Comparison of ENCODE assay signal across 20 mouse cellular contexts in the genomic region with DNA sequence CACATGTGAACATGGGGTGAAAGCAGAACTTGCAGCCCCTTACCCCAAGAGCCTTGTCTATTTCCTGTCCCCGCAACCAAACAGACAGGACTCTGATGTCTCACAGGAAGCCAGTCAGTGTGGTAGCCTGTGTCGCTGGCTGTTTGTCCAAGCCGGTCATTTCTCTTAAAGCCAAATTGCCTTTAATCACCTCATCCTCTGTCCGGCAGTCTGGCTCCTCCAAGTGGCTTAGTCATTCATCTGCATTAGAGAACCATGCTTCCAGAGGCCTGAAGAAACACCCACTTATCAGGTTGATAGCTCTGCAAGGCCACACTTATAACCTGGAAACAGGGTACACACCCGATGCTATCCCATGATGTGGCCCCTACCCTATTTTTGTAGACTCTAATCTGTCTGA. TPM values are rescaled to one million over a fixed set of nuclear protein-coding genes. Genes with fewer than 3 reads are reported as not detected.
A peak's percentile ranks its signal among the peaks of the same experiment; 100 is the strongest.
DNase-seq lines count a peak whose midpoint lies in the region; ATAC-seq and TF ChIP-seq lines count a peak whose summit lies in the region.
"Had no signal": no experiment of that assay in that cellular context is flagged by ENCODE, and none has a peak within 500 bp of the region (broad histone marks: within the 10 kb centered on the region; RNA-seq: fewer than 3 reads in every experiment).

No protein-coding gene starts in this region.

- ATAC-seq in forebrain, postnatal 0 days, result no peak
- ATAC-seq in forebrain, embryonic 13.5 days, result no peak
- ATAC-seq in kidney, postnatal 0 days (replicated peaks; ENCODE audit: low FRiP score, low read depth), result no peak
- ATAC-seq in midbrain, postnatal 0 days (ENCODE audit: low FRiP score), result no peak
- ATAC-seq in midbrain, embryonic 11.5 days (ENCODE audit: low FRiP score), result no peak
- no peak for ATAC-seq in stomach, postnatal 0 days (ENCODE audit: low FRiP score, low TSS enrichment)
- ATAC-seq: forebrain, embryonic 14.5 days; hindbrain, embryonic 16.5 days had no signal

- no peaks in the 10 kb centered on the region for H3K9me3 ChIP-seq in forebrain, postnatal 0 days (ENCODE audit: low read length)
- no peaks in the 10 kb centered on the region; the same call in 1 of the 2 replicates for H3K9me3 ChIP-seq in forebrain, embryonic 13.5 days (replicated peaks)
- no peaks in the 10 kb centered on the region for H3K9me3 ChIP-seq in kidney, postnatal 0 days (replicated peaks; ENCODE audit: low read length)
- no peaks in the 10 kb centered on the region for H3K9me3 ChIP-seq in midbrain, postnatal 0 days (ENCODE audit: low read length)
- no peaks in the 10 kb centered on the region for H3K9me3 ChIP-seq in midbrain, embryonic 11.5 days (ENCODE audit: control insufficient read depth, low read length)
- H3K9me3 ChIP-seq in stomach, postnatal 0 days (ENCODE audit: control insufficient read depth, low read length), result no peaks in the 10 kb centered on the region
- H3K9me3 ChIP-seq: embryonic facial prominence, embryonic 10.5 days; heart, embryonic 10.5 days had no signal

- peak; percentile 17; the same call in 1 of the 2 replicates for TF ChIP-seq CTCF in forebrain, postnatal 0 days (IDR thresholded peaks at IDR 0.05; ENCODE audit: low read depth)
- peak; percentile 55; the same call in 1 of the 2 replicates for TF ChIP-seq CTCF in kidney, postnatal 0 days (IDR thresholded peaks at IDR 0.05; ENCODE audit: low read depth)
- TF ChIP-seq CTCF in midbrain, postnatal 0 days (IDR thresholded peaks at IDR 0.05), result peak; percentile 51
- peak; percentile 45 for TF ChIP-seq CTCF in stomach, postnatal 0 days (IDR thresholded peaks at IDR 0.05; ENCODE audit: low read depth)

- H3K9ac ChIP-seq in forebrain, postnatal 0 days, result no peak overlapping the region
- no peak overlapping the region for H3K9ac ChIP-seq in forebrain, embryonic 13.5 days
- no peak overlapping the region for H3K9ac ChIP-seq in kidney, postnatal 0 days (ENCODE audit: low read depth, low read length)
- no peak overlapping the region for H3K9ac ChIP-seq in midbrain, postnatal 0 days (replicated peaks; ENCODE audit: low read length, poor library complexity, severe bottlenecking)
- H3K9ac ChIP-seq in midbrain, embryonic 11.5 days (ENCODE audit: low read length), result no peak overlapping the region
- no peak overlapping the region for H3K9ac ChIP-seq in stomach, postnatal 0 days (ENCODE audit: low read length)

- H3K4me1 ChIP-seq in forebrain, postnatal 0 days (ENCODE audit: insufficient read depth), result no peaks in the 10 kb centered on the region
- H3K4me1 ChIP-seq in forebrain, embryonic 13.5 days, result peaks cover 7% of the 10 kb centered on the region
- no peaks in the 10 kb centered on the region for H3K4me1 ChIP-seq in kidney, postnatal 0 days (replicated peaks; ENCODE audit: insufficient read depth, low read length)
- no peaks in the 10 kb centered on the region for H3K4me1 ChIP-seq in midbrain, postnatal 0 days (ENCODE audit: insufficient read depth, low read length)
- no peaks in the 10 kb centered on the region for H3K4me1 ChIP-seq in midbrain, embryonic 11.5 days (ENCODE audit: control insufficient read depth, insufficient read depth, low read length)
- no peaks in the 10 kb centered on the region for H3K4me1 ChIP-seq in stomach, postnatal 0 days (replicated peaks; ENCODE audit: control insufficient read depth, insufficient read depth)
- H3K4me1 ChIP-seq: heart, embryonic 10.5 days had no signal

- no peak for DNase-seq in forebrain, postnatal 0 days
- DNase-seq in kidney, postnatal 0 days (ENCODE audit: low spot score), result peak; percentile 73
- DNase-seq in kidney, adult 8-10 months, result no peak
- DNase-seq in midbrain, postnatal 0 days (ENCODE audit: low spot score), result no peak
- DNase-seq in midbrain, embryonic 11.5 days (ENCODE audit: low spot score, missing footprints), result no peak
- DNase-seq in stomach, postnatal 0 days (ENCODE audit: low spot score), result no peak
- DNase-seq in heart, postnatal 4 days, result no peak
- DNase-seq: adrenal gland, adult 8-10 months; adrenal gland, postnatal 36 days; cerebellum, adult 11-12 months; cerebellum, adult 9-10 months; cerebellum, postnatal 36 days; gastrocnemius, postnatal 10 days; heart, adult 18-20 months; heart, postnatal 14 days had no signal

- H3K4me3 ChIP-seq in forebrain, postnatal 0 days (ENCODE audit: low read depth, low read length), result no peak overlapping the region
- H3K4me3 ChIP-seq in forebrain, embryonic 13.5 days, result no peak overlapping the region
- no peak overlapping the region for H3K4me3 ChIP-seq in kidney, postnatal 0 days (replicated peaks; ENCODE audit: low read depth, low read length)
- no peak overlapping the region for H3K4me3 ChIP-seq in midbrain, postnatal 0 days (ENCODE audit: low read depth, low read length)
- H3K4me3 ChIP-seq in midbrain, embryonic 11.5 days (ENCODE audit: low read depth, low read length), result no peak overlapping the region
- H3K4me3 ChIP-seq in stomach, postnatal 0 days (ENCODE audit: low read depth, low read length), result no peak overlapping the region
- H3K4me3 ChIP-seq: embryonic facial prominence, embryonic 10.5 days; heart, embryonic 10.5 days had no signal

- H3K27me3 ChIP-seq in forebrain, postnatal 0 days (ENCODE audit: insufficient read depth, low read length), result no peaks in the 10 kb centered on the region
- peaks cover 10% of the 10 kb centered on the region; the same call in 1 of the 2 replicates for H3K27me3 ChIP-seq in forebrain, embryonic 13.5 days
- H3K27me3 ChIP-seq in kidney, postnatal 0 days (ENCODE audit: insufficient read depth, low read length), result no peaks in the 10 kb centered on the region
- H3K27me3 ChIP-seq in midbrain, postnatal 0 days (ENCODE audit: insufficient read depth, low read length), result no peaks in the 10 kb centered on the region
- H3K27me3 ChIP-seq in midbrain, embryonic 11.5 days (ENCODE audit: control insufficient read depth, insufficient read depth, low read length), result no peaks in the 10 kb centered on the region
- H3K27me3 ChIP-seq in stomach, postnatal 0 days (ENCODE audit: control insufficient read depth, insufficient read depth, low read length), result no peaks in the 10 kb centered on the region

- no peak overlapping the region for H3K4me2 ChIP-seq in forebrain, postnatal 0 days (ENCODE audit: low read depth)
- H3K4me2 ChIP-seq in forebrain, embryonic 13.5 days, result no peak overlapping the region
- no peak overlapping the region for H3K4me2 ChIP-seq in kidney, postnatal 0 days (ENCODE audit: low read length)
- no peak overlapping the region for H3K4me2 ChIP-seq in midbrain, postnatal 0 days (ENCODE audit: low read depth, low read length, poor library complexity, severe bottlenecking)
- no peak overlapping the region for H3K4me2 ChIP-seq in midbrain, embryonic 11.5 days
- no peak overlapping the region for H3K4me2 ChIP-seq in stomach, postnatal 0 days (replicated peaks; ENCODE audit: low read depth)

- WGBS in forebrain, postnatal 0 days, result 76% methylated on average over 5 of the region's 5 CpGs
- 81% methylated on average over 5 of the region's 5 CpGs for WGBS in forebrain, embryonic 13.5 days
- 32% methylated on average over 5 of the region's 5 CpGs for WGBS in kidney, postnatal 0 days
- WGBS in midbrain, postnatal 0 days, result 67% methylated on average over 5 of the region's 5 CpGs
- 79% methylated on average over 5 of the region's 5 CpGs for WGBS in midbrain, embryonic 11.5 days
- 58% methylated on average over 5 of the region's 5 CpGs for WGBS in stomach, postnatal 0 days

- H3K36me3 ChIP-seq in forebrain, postnatal 0 days (ENCODE audit: insufficient read depth), result no peaks in the 10 kb centered on the region
- no peaks in the 10 kb centered on the region for H3K36me3 ChIP-seq in forebrain, embryonic 13.5 days (ENCODE audit: poor library complexity, severe bottlenecking)
- no peaks in the 10 kb centered on the region for H3K36me3 ChIP-seq in kidney, postnatal 0 days (ENCODE audit: insufficient read depth, low read length)
- no peaks in the 10 kb centered on the region for H3K36me3 ChIP-seq in midbrain, postnatal 0 days (ENCODE audit: insufficient read depth, low read length)
- H3K36me3 ChIP-seq in midbrain, embryonic 11.5 days (ENCODE audit: control insufficient read depth, insufficient read depth, low read length), result no peaks in the 10 kb centered on the region
- H3K36me3 ChIP-seq in stomach, postnatal 0 days (ENCODE audit: control insufficient read depth, insufficient read depth, low read length), result no peaks in the 10 kb centered on the region
- H3K36me3 ChIP-seq: embryonic facial prominence, embryonic 10.5 days; heart, embryonic 10.5 days had no signal

- no peak overlapping the region for H3K27ac ChIP-seq in forebrain, postnatal 0 days (ENCODE audit: low read depth, low read length)
- H3K27ac ChIP-seq in forebrain, embryonic 13.5 days, result no peak overlapping the region
- H3K27ac ChIP-seq in kidney, postnatal 0 days, result no peak overlapping the region
- H3K27ac ChIP-seq in midbrain, postnatal 0 days (ENCODE audit: low read depth, low read length), result no peak overlapping the region
- no peak overlapping the region for H3K27ac ChIP-seq in midbrain, embryonic 11.5 days (ENCODE audit: low read depth, low read length)
- no peak overlapping the region for H3K27ac ChIP-seq in stomach, postnatal 0 days (replicated peaks)
- H3K27ac ChIP-seq: embryonic facial prominence, embryonic 10.5 days; heart, embryonic 10.5 days had no signal

- no peak for TF ChIP-seq EP300 in stomach, postnatal 0 days (optimal IDR thresholded peaks at IDR 0.05)

RNA-seq across cellular contexts. Expression of gene Mrgbp, which starts 19.0 kb away (rescaled TPM):
- 55.0 and 63.2 TPM in 2 replicates for total RNA-seq in forebrain, postnatal 0 days (2014; rRNA removed)
- 31.8 and 34.2 TPM in 2 replicates for polyA plus RNA-seq in forebrain, postnatal 0 days (2015; fragmentation: Nextera tagmentation; extraction: Ambion mirVana)
- polyA plus RNA-seq in forebrain, embryonic 13.5 days (2015; fragmentation: Nextera tagmentation; extraction: Ambion mirVana), result 50.7 and 53.6 TPM in 2 replicates
- 32.1 and 34.1 TPM in 2 replicates for polyA plus RNA-seq in kidney, postnatal 0 days (2015; fragmentation: Nextera tagmentation; extraction: Ambion mirVana)
- total RNA-seq in midbrain, postnatal 0 days (2014; rRNA removed), result 58.3 and 60.8 TPM in 2 replicates
- polyA plus RNA-seq in midbrain, postnatal 0 days (2015; fragmentation: Nextera tagmentation; extraction: Ambion mirVana), result 34.4 and 36.5 TPM in 2 replicates
- polyA plus RNA-seq in midbrain, embryonic 11.5 days (2014; fragmentation: Nextera tagmentation; extraction: Ambion mirVana), result 42.1 and 45.9 TPM in 2 replicates
- 15.9 and 16.1 TPM in 2 replicates for polyA plus RNA-seq in stomach, postnatal 0 days (2015; fragmentation: Nextera tagmentation; extraction: Ambion mirVana)
- total RNA-seq in heart, postnatal 4 days (2021), result 10 to 100 TPM; 26.1 to 27.0 TPM

RNA-seq across cellular contexts. Expression of gene Ogfr, which starts 26.9 kb away (rescaled TPM):
- 116 and 127 TPM in 2 replicates for total RNA-seq in forebrain, postnatal 0 days (2014; rRNA removed)
- polyA plus RNA-seq in forebrain, postnatal 0 days (2015; fragmentation: Nextera tagmentation; extraction: Ambion mirVana), result 84.7 and 86.0 TPM in 2 replicates
- polyA plus RNA-seq in forebrain, embryonic 13.5 days (2015; fragmentation: Nextera tagmentation; extraction: Ambion mirVana), result 79.8 and 85.4 TPM in 2 replicates
- 52.1 and 54.5 TPM in 2 replicates for polyA plus RNA-seq in kidney, postnatal 0 days (2015; fragmentation: Nextera tagmentation; extraction: Ambion mirVana)
- 121 and 126 TPM in 2 replicates for total RNA-seq in midbrain, postnatal 0 days (2014; rRNA removed)
- polyA plus RNA-seq in midbrain, postnatal 0 days (2015; fragmentation: Nextera tagmentation; extraction: Ambion mirVana), result 82.1 and 82.4 TPM in 2 replicates
- polyA plus RNA-seq in midbrain, embryonic 11.5 days (2014; fragmentation: Nextera tagmentation; extraction: Ambion mirVana), result 101 and 104 TPM in 2 replicates
- 23.9 and 24.5 TPM in 2 replicates for polyA plus RNA-seq in stomach, postnatal 0 days (2015; fragmentation: Nextera tagmentation; extraction: Ambion mirVana)
- total RNA-seq in heart, postnatal 4 days (2021), result 10 to 100 TPM; 49.6 to 51.8 TPM

RNA-seq across cellular contexts. Expression of gene Col9a3, which starts 35.4 kb away (rescaled TPM):
- 42.4 and 47.9 TPM in 2 replicates for total RNA-seq in forebrain, postnatal 0 days (2014; rRNA removed)
- polyA plus RNA-seq in forebrain, postnatal 0 days (2015; fragmentation: Nextera tagmentation; extraction: Ambion mirVana), result 46.8 and 49.5 TPM in 2 replicates
- 17.4 and 21.9 TPM in 2 replicates for polyA plus RNA-seq in forebrain, embryonic 13.5 days (2015; fragmentation: Nextera tagmentation; extraction: Ambion mirVana)
- 4.0 and 5.1 TPM in 2 replicates for polyA plus RNA-seq in kidney, postnatal 0 days (2015; fragmentation: Nextera tagmentation; extraction: Ambion mirVana)
- total RNA-seq in midbrain, postnatal 0 days (2014; rRNA removed), result 19.9 and 47.6 TPM in 2 replicates
- 29.6 and 29.8 TPM in 2 replicates for polyA plus RNA-seq in midbrain, postnatal 0 days (2015; fragmentation: Nextera tagmentation; extraction: Ambion mirVana)
- polyA plus RNA-seq in midbrain, embryonic 11.5 days (2014; fragmentation: Nextera tagmentation; extraction: Ambion mirVana), result 3.0 and 3.7 TPM in 2 replicates
- polyA plus RNA-seq in stomach, postnatal 0 days (2015; fragmentation: Nextera tagmentation; extraction: Ambion mirVana), result 1.6 TPM in 2 replicates
- 1 to 10 TPM; 1.2 to 1.8 TPM for total RNA-seq in heart, postnatal 4 days (2021)
